Mouse (Mus musculus) intestine, embryonic 15.5 days (tissue): Measurements from ENCODE around the gene Ceacam2. TPM values are rescaled to one million over a fixed set of nuclear protein-coding genes. Genes with fewer than 3 reads are reported as not detected.
"Not testable (repeated sequence)": the region's sequence is repeated elsewhere in the genome, so short reads cannot be mapped to it uniquely, and the experiment has no call there.

Source experiments
- ATAC-seq: fragments of 200-750 bp; cut with Nextera tagmentation; 2 replicates; pipeline ENCODE4 v1.8.0; 2017; ENCODE audit warnings: moderate TSS enrichment, moderate library complexity
- H3K27ac ChIP-seq: fragments of 300-500 bp; sonication (generic); 2 replicates; pipeline ENCODE4 v1.5.1; 2015; ENCODE audit warnings: mild to moderate bottlenecking, inconsistent platforms
- H3K27me3 ChIP-seq: fragments of 300-500 bp; sonication (generic); replicated peaks from 2 replicates; pipeline ENCODE4 v1.6.1; 2015; ENCODE audit warnings: inconsistent platforms
- H3K36me3 ChIP-seq: fragments of 300-500 bp; sonication (generic); 2 replicates; pipeline ENCODE4 v1.6.1; 2015; ENCODE audit warnings: inconsistent platforms
- H3K4me1 ChIP-seq: fragments of 300-500 bp; sonication (generic); replicated peaks from 2 replicates; pipeline ENCODE4 v1.6.1; 2015; ENCODE audit warnings: inconsistent platforms
- H3K4me2 ChIP-seq: fragments of 300-500 bp; sonication (generic); replicated peaks from 2 replicates; pipeline ENCODE4 v1.6.1; 2015; ENCODE audit warnings: mild to moderate bottlenecking, inconsistent platforms
- H3K4me3 ChIP-seq: fragments of 300-500 bp; sonication (generic); replicated peaks from 2 replicates; pipeline ENCODE4 v1.5.1; 2015; ENCODE audit warnings: inconsistent platforms
- H3K9ac ChIP-seq: fragments of 300-500 bp; sonication (generic); 2 replicates; pipeline ENCODE4 v1.6.1; 2015; ENCODE audit warnings: inconsistent platforms
- H3K9me3 ChIP-seq: fragments of 300-500 bp; sonication (generic); 2 replicates; pipeline ENCODE4 v1.6.1; 2016; ENCODE audit warnings: inconsistent platforms
- WGBS: fragments of 180-500 bp; shearing (Covaris S2); methylation state at CpG from one replicate; pipeline ENCODE4 v1.1.7; 2015; 5-methylcytosine and 5-hydroxymethylcytosine counted together
- polyA plus RNA-seq: library from polyadenylated mRNA; unstranded; fragments of >200 nt; fragmentation: Nextera tagmentation; extraction: Ambion mirVana; gene quantifications from 2 replicates; pipeline ENCODE4 v1.2.1, GENCODE M21; 2015

Ceacam2 gene
- polyA plus RNA-seq, 1 experiment from 2014 or later, result 0.18 TPM

DNA sequence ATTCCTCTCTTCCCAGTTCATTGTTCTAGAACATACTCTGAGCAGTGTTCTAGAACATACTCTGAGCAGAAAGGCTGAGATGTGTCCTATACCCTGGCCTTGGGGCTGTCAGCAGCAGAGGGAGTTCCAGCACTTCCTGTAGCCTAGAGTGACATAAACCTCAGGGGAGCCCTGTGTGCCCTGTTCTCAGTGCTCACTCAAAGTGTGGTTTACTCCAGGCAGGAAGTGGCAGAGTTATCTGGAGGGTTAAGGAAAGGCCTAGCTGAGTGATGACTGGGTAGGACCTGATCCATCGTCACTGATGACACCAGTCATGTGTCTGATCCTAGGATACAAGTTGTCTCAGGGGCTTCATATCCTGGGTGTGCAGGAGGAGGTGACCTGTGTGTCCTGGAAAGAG, 297 bp upstream of the Ceacam2 start:
- not testable (repeated sequence) for H3K4me2 ChIP-seq, H3K27ac ChIP-seq, H3K4me1 ChIP-seq, H3K9ac ChIP-seq, H3K9me3 ChIP-seq, H3K27me3 ChIP-seq, ATAC-seq, H3K4me3 ChIP-seq, H3K36me3 ChIP-seq
- 90% methylated on average over 1 of the region's 1 CpGs for WGBS

DNA sequence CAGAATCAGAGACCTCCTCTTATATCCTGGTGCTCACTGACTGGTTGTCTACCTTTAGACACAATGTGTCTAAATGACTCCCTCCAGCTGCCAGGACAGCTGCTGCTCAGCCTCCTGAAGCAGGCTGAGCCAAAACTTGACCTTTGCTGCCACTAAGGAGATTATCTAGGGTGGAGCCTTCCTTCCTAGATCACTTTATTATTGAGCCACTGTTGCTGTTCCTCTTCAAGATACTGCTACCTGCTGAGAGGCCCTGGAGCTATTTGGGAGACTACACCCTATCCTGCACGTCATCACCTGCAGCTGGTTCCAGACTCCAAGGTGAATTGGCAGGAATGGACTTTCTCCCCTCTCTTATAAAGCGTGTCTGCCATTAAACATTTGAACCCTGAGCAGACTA, 8.8 kb downstream of the Ceacam2 start:
- no peak overlapping the region for H3K4me3 ChIP-seq
- no peak overlapping the region for H3K27ac ChIP-seq
- peak; percentile 45 for ATAC-seq
- no peaks in the 10 kb centered on the region for H3K4me1 ChIP-seq
- no peaks in the 10 kb centered on the region for H3K27me3 ChIP-seq
- H3K9me3 ChIP-seq, result no peaks in the 10 kb centered on the region
- no peaks in the 10 kb centered on the region for H3K36me3 ChIP-seq
- no peak overlapping the region for H3K9ac ChIP-seq
- WGBS, result 75% methylated on average over 2 of the region's 2 CpGs
- H3K4me2 ChIP-seq, result no peak overlapping the region

DNA sequence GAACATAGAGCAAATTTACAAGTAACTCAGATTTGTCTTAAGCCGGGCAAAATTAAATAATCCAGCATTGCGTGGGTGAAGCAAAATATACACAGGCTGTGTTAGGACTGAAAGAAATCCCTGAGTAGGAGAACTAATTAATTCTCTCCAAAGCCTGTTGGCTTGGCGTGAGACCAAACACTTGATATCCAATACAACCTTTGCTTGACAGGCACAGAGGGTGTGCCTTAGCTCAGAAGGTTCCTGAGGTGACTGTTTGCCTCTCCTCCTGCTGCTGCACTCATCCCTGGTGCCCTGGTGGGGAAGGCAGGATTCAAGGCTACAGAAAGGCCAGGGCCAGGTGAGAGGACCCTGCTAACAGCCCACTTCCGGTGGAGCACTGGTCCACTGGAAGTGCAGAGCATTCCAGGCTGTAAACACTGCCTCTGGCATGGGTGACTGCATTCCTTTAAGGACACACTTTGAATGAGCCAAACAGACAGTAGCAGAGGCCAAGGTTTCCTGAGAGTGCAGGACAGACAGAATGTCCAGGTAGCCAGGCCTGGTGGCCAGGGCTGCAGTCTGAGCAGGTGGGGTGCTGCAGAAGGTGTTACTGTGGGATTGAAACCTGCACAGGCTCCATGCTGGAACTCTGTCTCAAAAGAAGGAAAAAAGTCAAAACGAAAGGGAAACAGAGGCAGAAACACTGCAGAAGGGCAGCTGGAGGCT, 23.4 kb downstream of the Ceacam2 start:
- not testable (repeated sequence) for ATAC-seq

DNA sequence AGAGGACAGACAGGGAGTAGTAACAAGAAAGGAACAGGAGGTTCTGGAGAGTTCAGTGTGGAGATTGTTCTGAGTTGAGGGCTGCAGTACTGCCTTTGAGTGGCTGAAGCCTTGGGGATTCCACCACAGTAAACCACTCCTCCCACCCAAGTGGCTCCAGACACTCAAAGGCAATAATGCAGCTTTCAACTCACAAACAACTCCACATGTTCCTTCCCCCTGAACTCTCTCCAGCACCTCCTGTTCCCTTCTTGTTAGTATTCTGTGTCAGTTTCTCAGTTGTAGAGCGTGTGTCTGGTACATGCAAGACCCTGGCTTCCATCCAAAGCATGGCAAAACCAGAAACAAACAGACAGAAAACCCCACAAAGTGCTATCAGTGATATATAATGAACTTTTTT, 24.0 kb downstream of the Ceacam2 start:
- H3K4me2 ChIP-seq, ATAC-seq, H3K9me3 ChIP-seq, H3K4me3 ChIP-seq, H3K4me1 ChIP-seq, H3K9ac ChIP-seq, H3K27me3 ChIP-seq, H3K27ac ChIP-seq, H3K36me3 ChIP-seq: not testable (repeated sequence)
- WGBS, result 44% methylated on average over 1 of the region's 1 CpGs

More for the DNA sequence above, 23.4 kb downstream of the Ceacam2 start:
- H3K9me3 ChIP-seq, H3K36me3 ChIP-seq, H3K9ac ChIP-seq, H3K27ac ChIP-seq, H3K4me1 ChIP-seq, H3K4me2 ChIP-seq, H3K27me3 ChIP-seq, H3K4me3 ChIP-seq: not testable (repeated sequence)
- 67% methylated on average over 2 of the region's 5 CpGs for WGBS

DNA sequence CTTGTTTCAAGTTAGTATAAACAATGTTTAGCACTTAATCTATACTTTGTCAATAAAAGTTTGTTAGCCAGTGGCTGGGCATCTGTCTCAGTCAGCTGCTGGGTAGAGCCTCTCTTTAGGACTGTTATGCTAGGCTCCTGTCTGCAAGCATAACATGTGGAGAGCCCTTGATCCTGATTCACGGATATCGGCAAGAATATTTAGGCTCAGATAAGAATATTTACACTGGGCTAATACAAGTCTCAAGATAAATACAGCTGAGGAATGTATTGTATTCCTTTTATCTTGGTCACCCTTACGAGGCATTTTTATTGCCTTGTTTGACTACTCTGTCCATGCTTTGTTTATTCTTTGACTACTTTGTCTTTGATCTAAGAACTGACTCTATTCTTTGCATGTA, 29.7 kb downstream of the Ceacam2 start:
- Histone ChIP-seq H3K36me3 (no peaks in the 10 kb centered on the region), H3K4me2 (no peak overlapping the region), H3K27ac (no peak overlapping the region), H3K4me3 (no peak overlapping the region), H3K4me1 (no peaks in the 10 kb centered on the region), H3K9ac (no peak overlapping the region), H3K9me3 (no peaks in the 10 kb centered on the region), H3K27me3 (no peaks in the 10 kb centered on the region)
- 8% methylated on average over 3 of the region's 3 CpGs for WGBS
- ATAC-seq, result peak; percentile 65; the same call in 1 of the 2 replicates

DNA sequence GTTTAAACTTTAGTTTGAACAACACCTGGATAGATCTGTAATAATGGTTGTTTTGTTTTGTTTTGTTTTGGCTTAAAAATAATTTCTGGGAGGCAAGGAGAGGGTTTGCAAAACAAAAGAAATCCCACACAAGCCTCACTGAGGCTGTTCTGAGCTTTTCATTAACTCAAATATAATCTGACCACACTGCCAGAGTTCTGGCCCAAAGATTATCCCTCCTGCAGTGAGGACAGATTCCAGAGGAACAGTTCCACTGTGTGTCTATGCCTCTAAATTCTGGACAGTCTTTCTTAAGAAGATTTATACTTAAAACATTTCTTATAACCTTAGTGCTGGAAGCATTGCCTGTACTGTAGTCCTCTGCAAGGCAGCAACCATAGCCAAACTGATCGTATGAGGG, 45.0 kb downstream of the Ceacam2 start:
- 83% methylated on average over 1 of the region's 1 CpGs for WGBS

DNA sequence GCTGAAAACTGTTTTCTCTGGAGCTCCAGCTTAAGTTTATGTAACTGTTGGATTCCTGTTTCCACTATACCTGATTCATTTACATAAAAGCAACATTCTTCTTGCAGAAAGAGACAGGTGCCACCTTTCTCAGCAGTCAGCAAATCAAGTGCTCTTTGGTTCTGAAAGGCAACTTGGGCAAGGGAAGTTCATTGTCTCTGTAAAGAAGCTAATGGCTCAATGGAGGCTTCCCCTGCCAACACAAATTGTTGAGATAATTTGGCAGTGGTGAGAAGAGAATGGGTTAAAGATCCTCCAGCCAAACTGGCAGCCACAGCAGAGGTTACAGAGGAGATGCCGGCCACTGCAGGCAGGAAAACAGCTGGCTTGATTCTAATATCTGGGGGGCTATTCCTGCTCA, 49.0 kb downstream of the Ceacam2 start:
- H3K4me2 ChIP-seq, H3K27me3 ChIP-seq, H3K4me3 ChIP-seq, H3K27ac ChIP-seq, H3K9ac ChIP-seq, H3K4me1 ChIP-seq, H3K36me3 ChIP-seq, ATAC-seq, H3K9me3 ChIP-seq: not testable (repeated sequence)
- 60% methylated on average over 1 of the region's 1 CpGs for WGBS

More for the DNA sequence above, 45.0 kb downstream of the Ceacam2 start:
- Histone ChIP-seq H3K27me3 (no peaks in the 10 kb centered on the region), H3K27ac (no peak overlapping the region), H3K4me3 (no peak overlapping the region), H3K9ac (no peak overlapping the region), H3K4me1 (no peaks in the 10 kb centered on the region), H3K36me3 (no peaks in the 10 kb centered on the region), H3K9me3 (no peaks in the 10 kb centered on the region), H3K4me2 (no peak overlapping the region)
- ATAC-seq, result no peak

DNA sequence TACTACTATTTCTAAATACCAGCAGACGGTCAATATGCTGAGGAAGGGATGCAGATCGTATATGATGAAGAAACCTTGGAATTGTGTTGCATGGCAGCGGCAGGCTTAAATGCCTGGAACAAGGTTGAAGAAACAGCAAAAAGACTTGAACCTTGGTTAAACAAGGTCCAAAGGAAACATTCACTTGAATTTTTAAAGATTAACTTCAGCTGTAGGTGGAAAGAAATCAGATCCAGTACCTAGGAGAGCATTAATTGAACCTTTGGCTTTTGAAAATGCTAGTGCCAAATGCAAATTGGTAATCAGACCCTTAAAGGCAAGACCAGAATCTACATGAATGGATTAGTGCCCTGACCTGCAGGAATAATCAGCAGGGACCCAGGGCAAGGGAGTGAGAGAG, 50.3 kb downstream of the Ceacam2 start:
- not testable (repeated sequence) for H3K27me3 ChIP-seq, H3K36me3 ChIP-seq, H3K4me3 ChIP-seq, H3K9me3 ChIP-seq, H3K9ac ChIP-seq, H3K4me1 ChIP-seq, H3K4me2 ChIP-seq, ATAC-seq, H3K27ac ChIP-seq
- 89% methylated on average over 3 of the region's 3 CpGs for WGBS

DNA sequence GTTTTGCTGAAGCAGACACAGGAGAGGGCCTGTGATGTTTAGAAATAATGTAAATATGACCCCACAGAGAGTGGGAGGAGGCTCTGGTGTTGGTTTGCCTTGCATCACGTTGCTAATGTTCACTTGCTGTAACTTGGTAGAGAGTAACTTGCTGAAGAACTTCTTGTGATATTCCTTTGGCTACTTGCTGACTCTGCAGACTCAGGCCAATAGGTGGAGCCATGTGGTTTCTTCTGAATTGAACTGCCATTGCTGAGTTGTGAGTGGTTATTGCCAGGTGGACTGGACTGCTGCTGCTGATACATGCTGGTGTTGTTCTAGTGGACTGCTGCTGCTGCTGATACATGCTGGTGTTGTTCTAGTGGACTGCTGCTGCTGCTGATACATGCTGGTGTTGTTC, 53.5 kb downstream of the Ceacam2 start:
- H3K4me1 ChIP-seq, result no peaks in the 10 kb centered on the region
- H3K9ac ChIP-seq, result no peak overlapping the region
- no peaks in the 10 kb centered on the region for H3K36me3 ChIP-seq
- H3K4me3 ChIP-seq, result no peak overlapping the region
- H3K4me2 ChIP-seq, result no peak overlapping the region
- WGBS, result 46% methylated on average over 1 of the region's 1 CpGs
- H3K9me3 ChIP-seq, result no peaks in the 10 kb centered on the region
- no peaks in the 10 kb centered on the region for H3K27me3 ChIP-seq
- H3K27ac ChIP-seq, result no peak overlapping the region
- no peak for ATAC-seq

DNA sequence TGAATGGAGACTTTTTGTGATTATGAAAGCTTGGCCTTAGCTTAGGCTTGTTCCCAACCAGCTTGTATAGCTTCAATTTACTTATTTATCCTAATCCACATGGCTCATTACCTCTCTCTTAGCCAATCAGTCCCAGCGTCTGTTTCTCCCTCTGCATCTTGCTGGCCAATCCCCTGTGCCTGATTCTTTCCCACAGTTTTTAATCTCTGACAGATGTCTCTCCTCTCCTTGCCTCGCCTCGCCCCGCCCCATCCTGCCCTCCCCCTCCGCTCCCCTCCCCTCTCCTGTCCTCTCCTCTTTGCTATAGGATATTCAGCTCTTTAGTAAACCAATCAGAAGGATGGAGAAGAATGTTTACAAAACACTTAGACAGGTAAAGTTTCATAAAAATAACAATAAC, 54.6 kb downstream of the Ceacam2 start:
- 44% methylated on average over 4 of the region's 5 CpGs for WGBS
- Histone ChIP-seq H3K9me3 (no peaks in the 10 kb centered on the region), H3K4me3 (no peak overlapping the region), H3K27me3 (no peaks in the 10 kb centered on the region), H3K36me3 (no peaks in the 10 kb centered on the region), H3K4me2 (no peak overlapping the region), H3K27ac (no peak overlapping the region), H3K9ac (no peak overlapping the region), H3K4me1 (no peaks in the 10 kb centered on the region)
- ATAC-seq, result no peak

DNA sequence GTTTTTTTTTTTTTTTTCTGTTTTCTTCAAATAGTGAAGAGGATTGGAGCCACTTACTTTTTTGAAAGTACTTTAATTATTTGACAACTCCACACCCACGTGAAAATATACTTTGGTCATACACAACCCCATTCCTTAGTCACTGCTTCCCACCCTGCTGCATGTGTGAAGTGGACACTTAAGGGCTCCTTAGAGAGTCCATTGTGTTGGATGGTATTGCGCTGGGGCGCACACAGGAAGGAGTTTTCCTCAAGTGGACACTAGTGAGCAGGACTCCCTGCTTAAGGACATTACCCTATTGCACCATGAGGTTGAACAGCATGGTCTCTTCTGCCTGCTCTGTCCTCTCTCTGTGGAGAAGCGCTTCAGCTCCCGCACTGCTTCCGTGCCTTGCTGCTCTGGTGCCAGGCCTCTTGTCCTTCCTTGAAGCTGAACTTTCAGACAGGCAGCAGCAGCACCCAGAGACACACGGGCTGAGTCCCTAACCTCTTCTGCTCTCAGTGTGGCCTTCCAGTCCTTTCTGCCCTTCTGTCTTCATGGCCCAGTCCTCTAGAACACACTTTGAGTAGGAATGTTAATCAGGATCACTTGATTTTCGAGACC, 56.4 kb downstream of the Ceacam2 start:
- no peak for ATAC-seq

DNA sequence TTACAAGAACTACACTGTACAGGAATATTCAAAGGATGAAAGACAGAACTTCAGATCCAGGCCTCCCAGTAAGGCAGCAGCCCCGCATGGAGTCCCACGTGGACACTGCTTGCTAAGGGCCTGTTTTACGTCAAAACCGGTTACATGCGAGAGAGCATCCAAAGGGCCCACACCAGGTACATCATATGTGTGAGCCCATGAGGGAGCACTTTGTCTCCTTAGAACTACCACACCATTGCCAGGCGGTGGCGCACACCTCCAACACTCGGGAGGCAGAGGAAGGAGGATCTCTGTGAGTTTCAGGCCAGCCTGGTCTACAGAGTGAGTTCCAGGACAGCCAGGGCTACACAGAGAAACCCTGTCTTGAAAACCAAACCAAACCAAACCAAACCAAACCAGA, 58.9 kb downstream of the Ceacam2 start:
- H3K27me3 ChIP-seq, H3K4me2 ChIP-seq, ATAC-seq, H3K4me1 ChIP-seq, H3K9me3 ChIP-seq, H3K36me3 ChIP-seq, H3K9ac ChIP-seq, H3K4me3 ChIP-seq, H3K27ac ChIP-seq: not testable (repeated sequence)
- 60% methylated on average over 8 of the region's 8 CpGs for WGBS

More for the DNA sequence above, 56.4 kb downstream of the Ceacam2 start:
- 84% methylated on average over 8 of the region's 8 CpGs for WGBS
- no peak overlapping the region for H3K27ac ChIP-seq
- no peaks in the 10 kb centered on the region for H3K9me3 ChIP-seq
- no peak overlapping the region for H3K4me3 ChIP-seq
- H3K9ac ChIP-seq, result no peak overlapping the region
- no peaks in the 10 kb centered on the region for H3K4me1 ChIP-seq
- H3K27me3 ChIP-seq, result no peaks in the 10 kb centered on the region
- H3K4me2 ChIP-seq, result no peak overlapping the region
- no peaks in the 10 kb centered on the region for H3K36me3 ChIP-seq

DNA sequence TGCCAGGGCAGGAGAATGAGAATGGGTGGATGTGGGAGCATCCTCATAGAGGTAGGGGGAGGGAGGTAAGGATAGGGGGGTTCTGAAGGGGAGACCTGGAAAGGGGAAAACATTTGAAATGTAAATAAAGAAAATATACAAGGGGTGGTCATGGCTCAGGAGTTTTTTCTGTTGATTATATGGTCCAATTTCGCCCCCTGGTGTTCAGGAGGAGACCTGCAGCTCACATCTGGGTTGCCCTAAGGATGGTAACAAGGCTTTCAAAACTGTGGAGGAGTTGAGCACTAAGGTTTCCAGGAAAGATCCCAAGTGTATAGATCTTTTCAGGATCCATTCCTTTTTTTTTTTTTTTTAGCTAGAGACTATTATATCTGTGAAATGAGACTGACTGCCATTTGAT, 60.2 kb downstream of the Ceacam2 start:
- Histone ChIP-seq H3K4me3 (no peak overlapping the region), H3K27ac (no peak overlapping the region), H3K9me3 (no peaks in the 10 kb centered on the region), H3K27me3 (no peaks in the 10 kb centered on the region), H3K9ac (no peak overlapping the region), H3K36me3 (no peaks in the 10 kb centered on the region), H3K4me2 (no peak overlapping the region), H3K4me1 (no peaks in the 10 kb centered on the region)
- WGBS, result 0% methylated on average over 1 of the region's 1 CpGs
- no peak for ATAC-seq
